Mouse (Mus musculus): ENCODE results near the gene Ero1lb.
A peak's percentile ranks its signal among the peaks of the same experiment; 100 is the strongest.

DNA sequence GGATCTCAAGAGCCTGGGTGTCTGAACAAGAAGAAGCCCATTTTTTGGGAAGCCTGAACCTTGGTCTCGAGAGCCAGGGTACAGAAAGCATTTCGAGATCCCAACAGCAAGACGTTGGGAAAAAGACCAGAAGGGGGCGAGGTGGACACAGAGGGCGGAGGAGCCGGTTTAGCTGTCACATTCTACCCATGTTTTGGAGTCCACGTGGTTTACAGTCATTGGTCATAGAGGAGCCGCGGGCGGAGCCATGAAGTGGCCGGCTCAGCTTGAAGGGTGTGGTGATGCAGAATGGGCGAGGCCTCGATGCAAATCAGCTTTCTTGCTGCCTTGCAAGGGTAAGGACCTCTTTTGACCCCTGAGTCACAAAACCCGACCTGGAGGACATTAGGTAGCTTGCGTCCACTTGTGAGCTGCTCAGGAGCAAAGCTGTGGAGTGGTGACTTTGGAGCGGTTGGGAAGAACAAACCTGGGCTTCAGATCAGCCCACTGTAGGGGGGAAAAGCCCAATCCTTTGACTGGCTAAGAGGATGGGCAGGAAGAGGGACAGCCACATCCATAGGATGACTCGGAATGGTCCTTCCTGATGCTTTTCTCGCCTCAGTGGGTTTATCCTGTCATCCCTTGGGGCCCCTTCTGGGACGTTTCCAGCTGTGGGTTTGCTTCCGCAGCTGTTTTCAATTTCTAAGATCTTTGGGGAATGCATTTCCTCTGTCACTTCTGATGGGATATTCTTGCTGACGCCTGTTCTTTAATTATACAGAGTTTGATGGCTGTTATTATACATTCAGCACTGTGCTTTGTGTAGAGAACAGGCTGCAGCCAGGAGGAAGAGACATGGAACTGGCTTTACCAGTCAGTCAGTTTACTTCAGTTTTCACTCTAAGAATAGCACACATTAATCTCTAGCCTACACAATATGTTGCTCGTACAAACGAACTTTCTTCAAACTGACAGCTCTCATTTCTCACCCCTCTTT lies 23.4 kb upstream of the Ero1lb start:
- TF ChIP-seq POLR2A (IDR thresholded peaks at IDR 0.05; ENCODE audit: insufficient read depth, low read depth, low read length) (no peak), CTCF (IDR thresholded peaks at IDR 0.05) (peak; percentile 46), EP300 (IDR thresholded peaks at IDR 0.05; ENCODE audit: insufficient read depth, low read depth, low read length) (no peak)

Measured in heart, adult 2 months (tissue).